Mouse (Mus musculus) hindbrain, embryonic 15.5 days (tissue): Measurements from ENCODE around the gene Rere. TPM values are rescaled to one million over a fixed set of nuclear protein-coding genes. Genes with fewer than 3 reads are reported as not detected.

Source experiments
- ATAC-seq: fragments of 200-750 bp; cut with Nextera tagmentation; 2 replicates; pipeline ENCODE4 v1.8.0; 2017; ENCODE audit warnings: low read depth, moderate number of reproducible peaks, moderate TSS enrichment; ENCODE audit not compliant: low FRiP score
- H3K27ac ChIP-seq: fragments of 300-500 bp; sonication (generic); replicated peaks from 2 replicates; pipeline ENCODE4 v1.5.1; 2015; ENCODE audit warnings: mild to moderate bottlenecking, inconsistent platforms
- H3K27me3 ChIP-seq: fragments of 300-500 bp; sonication (generic); 2 replicates; pipeline ENCODE4 v1.6.1; 2015; ENCODE audit warnings: control low read depth, inconsistent platforms
- H3K36me3 ChIP-seq: fragments of 300-500 bp; sonication (generic); 2 replicates; pipeline ENCODE4 v1.6.1; 2015; ENCODE audit warnings: control low read depth, inconsistent platforms
- H3K4me1 ChIP-seq: fragments of 300-500 bp; sonication (generic); replicated peaks from 2 replicates; pipeline ENCODE4 v1.6.1; 2015; ENCODE audit warnings: control low read depth, inconsistent platforms
- H3K4me2 ChIP-seq: fragments of 300-500 bp; sonication (generic); 2 replicates; pipeline ENCODE4 v1.6.1; 2015; ENCODE audit warnings: moderate library complexity, mild to moderate bottlenecking, inconsistent platforms
- H3K4me3 ChIP-seq: fragments of 300-500 bp; sonication (generic); 2 replicates; pipeline ENCODE4 v1.5.1; 2015; ENCODE audit warnings: mild to moderate bottlenecking, inconsistent platforms
- H3K9ac ChIP-seq: fragments of 300-500 bp; sonication (generic); 2 replicates; pipeline ENCODE4 v1.6.1; 2015; ENCODE audit warnings: inconsistent platforms
- H3K9me3 ChIP-seq: fragments of 300-500 bp; sonication (generic); 2 replicates; pipeline ENCODE4 v1.6.1; 2016; ENCODE audit warnings: control low read depth, inconsistent platforms
- WGBS: fragments of 180-500 bp; shearing (Covaris S2); methylation state at CpG from one replicate; pipeline ENCODE4 v1.1.7; 2015; 5-methylcytosine and 5-hydroxymethylcytosine counted together
- polyA plus RNA-seq: library from polyadenylated mRNA; unstranded; fragments of >200 nt; fragmentation: Nextera tagmentation; extraction: Ambion mirVana; gene quantifications from 2 replicates; pipeline ENCODE4 v1.2.1, GENCODE M21; 2015

Rere gene
- polyA plus RNA-seq, 1 experiment from 2014 or later = 32.5 TPM

DNA sequence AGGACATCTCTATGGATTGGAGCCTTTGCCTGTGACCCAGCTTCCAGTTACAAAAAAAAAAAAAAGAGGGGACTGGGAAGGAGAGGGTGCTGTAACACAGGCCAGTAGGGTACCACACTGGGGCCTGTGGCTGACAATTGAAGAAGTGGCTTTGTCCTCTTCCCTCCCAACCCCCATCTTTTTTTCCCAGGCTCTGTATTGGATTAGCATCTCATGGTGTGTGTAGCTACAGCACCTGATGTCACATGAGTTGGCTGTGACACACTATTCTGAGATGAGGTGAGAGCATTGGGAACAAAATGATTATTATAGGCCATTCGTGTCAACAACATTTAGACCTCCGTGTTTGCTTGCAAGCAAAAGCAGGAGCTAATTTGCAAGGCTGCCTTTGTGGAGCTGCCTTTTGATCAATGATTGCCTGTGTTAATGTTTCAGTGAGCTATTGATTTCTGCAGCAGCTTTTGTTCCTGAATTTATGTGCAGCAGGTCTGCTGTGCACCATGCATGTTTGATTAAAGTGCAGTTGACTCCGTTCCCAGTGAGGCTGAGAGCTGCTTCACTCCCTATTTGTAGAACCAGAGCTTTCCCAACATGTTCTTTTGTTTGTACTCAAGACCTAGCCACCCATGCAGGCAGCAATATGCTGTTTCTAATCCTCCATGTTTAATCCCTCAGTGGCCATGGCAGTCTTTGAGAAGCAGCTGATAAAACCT lies 325.2 kb downstream of the Rere start:
- Histone ChIP-seq H3K36me3 (no peaks in the 10 kb centered on the region), H3K9ac (no peak overlapping the region), H3K27me3 (no peaks in the 10 kb centered on the region), H3K4me2 (no peak overlapping the region), H3K9me3 (no peaks in the 10 kb centered on the region), H3K4me3 (no peak overlapping the region), H3K27ac (peak overlapping the region; percentile 82), H3K4me1 (peaks cover 50% of the 10 kb centered on the region)
- WGBS = 23% methylated on average over 3 of the region's 3 CpGs
- ATAC-seq = peak; percentile 60

DNA sequence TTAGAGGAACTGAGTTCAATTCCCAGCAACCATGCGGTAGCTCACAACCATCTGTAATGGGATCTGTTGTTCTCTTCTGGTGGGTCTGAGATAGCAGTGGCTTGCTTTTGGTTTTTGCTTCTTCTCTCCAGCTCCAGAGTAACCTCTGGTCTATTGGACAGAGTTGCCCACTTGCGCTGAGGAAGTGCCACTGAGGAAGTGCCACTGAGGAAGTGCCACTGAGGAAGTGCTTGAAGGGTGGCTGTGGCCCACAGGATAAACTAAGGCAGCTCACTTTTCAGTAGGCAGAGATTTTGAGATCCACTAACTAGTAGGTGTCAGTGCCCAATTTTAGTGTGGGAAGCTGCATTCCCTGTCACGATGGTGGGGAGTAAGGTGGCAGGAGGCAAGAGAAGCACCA lies 327.2 kb downstream of the Rere start:
- H3K36me3 ChIP-seq = peaks cover 18% of the 10 kb centered on the region
- WGBS = 98% methylated on average over 3 of the region's 3 CpGs
- no peak overlapping the region for H3K4me2 ChIP-seq
- ATAC-seq = no peak
- H3K4me1 ChIP-seq = peaks cover 39% of the 10 kb centered on the region
- H3K4me3 ChIP-seq = no peak overlapping the region
- no peaks in the 10 kb centered on the region for H3K27me3 ChIP-seq
- H3K9me3 ChIP-seq = no peaks in the 10 kb centered on the region
- no peak overlapping the region for H3K27ac ChIP-seq
- H3K9ac ChIP-seq = no peak overlapping the region

DNA sequence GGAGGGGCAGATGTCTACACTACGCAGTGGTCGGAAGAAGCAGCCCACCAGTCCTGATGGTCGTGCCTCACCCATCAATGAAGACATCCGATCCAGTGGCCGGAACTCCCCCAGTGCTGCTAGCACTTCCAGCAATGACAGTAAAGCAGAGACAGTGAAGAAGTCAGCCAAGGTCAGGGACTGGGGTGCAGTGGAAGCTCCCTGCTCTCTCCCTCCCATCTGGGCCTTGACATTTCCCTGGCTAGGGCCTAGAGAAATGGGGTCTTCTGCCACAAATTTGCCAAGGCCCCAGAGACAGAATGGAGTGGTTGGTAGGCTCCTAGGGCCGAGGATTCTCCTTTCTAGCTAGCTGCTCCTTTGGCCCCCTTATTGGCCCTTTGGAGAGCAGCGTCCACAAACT lies 332.3 kb downstream of the Rere start:
- Histone ChIP-seq H3K27ac (no peak overlapping the region), H3K4me1 (0 out of 2 replicates have a peak, but pooled peaks cover 3% of the 10 kb centered on the region), H3K9me3 (no peaks in the 10 kb centered on the region), H3K27me3 (no peaks in the 10 kb centered on the region), H3K4me3 (no peak overlapping the region), H3K4me2 (no peak overlapping the region), H3K36me3 (peaks cover 58% of the 10 kb centered on the region), H3K9ac (no peak overlapping the region)
- 91% methylated on average over 7 of the region's 7 CpGs for WGBS
- ATAC-seq = no peak

DNA sequence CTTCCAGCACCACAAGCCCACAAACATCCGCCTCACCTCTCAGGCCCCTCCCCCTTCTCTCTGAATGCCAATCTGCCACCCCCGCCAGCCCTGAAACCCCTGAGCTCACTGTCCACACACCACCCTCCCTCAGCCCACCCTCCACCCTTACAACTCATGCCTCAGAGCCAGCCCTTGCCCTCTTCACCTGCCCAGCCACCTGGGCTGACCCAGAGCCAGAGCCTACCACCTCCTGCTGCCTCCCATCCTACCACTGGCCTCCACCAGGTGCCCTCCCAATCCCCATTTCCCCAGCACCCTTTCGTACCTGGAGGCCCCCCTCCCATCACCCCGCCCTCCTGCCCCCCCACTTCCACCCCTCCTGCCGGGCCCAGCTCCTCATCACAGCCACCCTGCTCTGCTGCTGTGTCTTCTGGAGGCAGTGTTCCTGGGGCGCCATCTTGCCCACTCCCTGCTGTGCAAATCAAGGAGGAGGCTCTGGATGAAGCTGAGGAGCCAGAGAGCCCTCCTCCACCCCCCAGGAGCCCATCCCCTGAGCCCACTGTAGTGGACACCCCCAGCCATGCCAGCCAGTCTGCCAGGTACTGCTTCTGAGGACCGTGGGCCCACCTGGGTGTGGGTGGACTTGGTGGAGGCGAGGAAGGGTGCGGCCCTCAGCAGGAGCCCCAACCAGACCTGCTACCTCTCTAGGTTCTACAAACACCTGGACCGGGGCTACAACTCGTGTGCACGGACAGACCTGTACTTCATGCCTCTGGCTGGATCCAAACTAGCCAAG lies 334.0 kb downstream of the Rere start:
- ATAC-seq = 0 out of 2 replicates have a peak, but pooled peaks have one; percentile 2
- peaks cover 68% of the 10 kb centered on the region for H3K36me3 ChIP-seq
- no peak overlapping the region for H3K4me3 ChIP-seq
- H3K4me2 ChIP-seq = no peak overlapping the region
- no peaks in the 10 kb centered on the region for H3K9me3 ChIP-seq
- peak overlapping the region; percentile 17; the same call in 1 of the 2 replicates for H3K27ac ChIP-seq
- no peaks in the 10 kb centered on the region for H3K27me3 ChIP-seq
- no peak overlapping the region for H3K9ac ChIP-seq
- 0 out of 2 replicates have a peak, but pooled peaks cover 3% of the 10 kb centered on the region for H3K4me1 ChIP-seq
- 88% methylated on average over 12 of the region's 12 CpGs for WGBS

DNA sequence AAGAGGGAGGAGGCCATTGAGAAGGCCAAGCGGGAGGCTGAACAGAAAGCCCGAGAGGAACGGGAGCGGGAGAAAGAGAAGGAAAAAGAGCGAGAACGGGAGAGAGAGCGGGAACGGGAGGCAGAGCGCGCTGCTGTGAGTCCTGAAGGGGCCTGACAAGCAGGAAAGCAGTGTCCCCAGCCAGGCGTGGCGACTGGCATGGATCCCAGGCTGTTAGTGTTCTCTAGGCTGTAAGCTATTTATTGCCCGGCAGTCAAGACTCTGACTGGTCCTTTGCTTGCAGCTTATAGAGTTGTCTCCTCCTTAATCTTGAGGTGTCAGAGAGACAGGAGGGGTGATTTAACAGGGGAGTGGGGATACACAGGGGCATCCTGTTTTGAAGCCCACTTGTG lies 334.6 kb downstream of the Rere start:
- ATAC-seq = no peak

DNA sequence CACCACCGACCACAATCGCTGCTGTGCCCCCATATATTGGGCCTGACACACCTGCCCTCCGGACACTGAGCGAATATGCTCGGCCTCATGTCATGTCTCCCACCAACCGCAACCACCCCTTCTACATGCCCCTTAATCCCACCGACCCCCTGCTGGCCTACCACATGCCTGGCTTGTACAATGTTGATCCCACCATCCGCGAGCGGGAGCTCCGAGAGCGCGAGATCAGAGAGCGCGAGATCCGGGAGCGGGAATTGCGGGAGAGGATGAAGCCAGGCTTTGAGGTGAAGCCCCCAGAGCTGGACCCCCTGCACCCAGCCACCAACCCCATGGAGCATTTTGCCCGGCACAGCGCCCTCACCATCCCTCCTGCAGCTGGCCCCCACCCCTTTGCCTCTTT lies 335.4 kb downstream of the Rere start:
- Histone ChIP-seq H3K27me3 (no peaks in the 10 kb centered on the region), H3K4me2 (no peak overlapping the region), H3K4me3 (no peak overlapping the region), H3K9me3 (no peaks in the 10 kb centered on the region), H3K36me3 (peaks cover 67% of the 10 kb centered on the region), H3K27ac (0 out of 2 replicates have a peak overlapping the region, but pooled peaks have one; percentile 8), H3K4me1 (0 out of 2 replicates have a peak, but pooled peaks cover 3% of the 10 kb centered on the region), H3K9ac (no peak overlapping the region)
- ATAC-seq = no peak
- 96% methylated on average over 20 of the region's 20 CpGs for WGBS

More for the DNA sequence above, 334.6 kb downstream of the Rere start:
- no peaks in the 10 kb centered on the region for H3K27me3 ChIP-seq
- peak overlapping the region; percentile 17; the same call in 1 of the 2 replicates for H3K27ac ChIP-seq
- no peak overlapping the region for H3K9ac ChIP-seq
- H3K4me2 ChIP-seq = no peak overlapping the region
- no peaks in the 10 kb centered on the region for H3K9me3 ChIP-seq
- 0 out of 2 replicates have a peak, but pooled peaks cover 3% of the 10 kb centered on the region for H3K4me1 ChIP-seq
- peaks cover 68% of the 10 kb centered on the region for H3K36me3 ChIP-seq
- H3K4me3 ChIP-seq = no peak overlapping the region
- 75% methylated on average over 13 of the region's 13 CpGs for WGBS

DNA sequence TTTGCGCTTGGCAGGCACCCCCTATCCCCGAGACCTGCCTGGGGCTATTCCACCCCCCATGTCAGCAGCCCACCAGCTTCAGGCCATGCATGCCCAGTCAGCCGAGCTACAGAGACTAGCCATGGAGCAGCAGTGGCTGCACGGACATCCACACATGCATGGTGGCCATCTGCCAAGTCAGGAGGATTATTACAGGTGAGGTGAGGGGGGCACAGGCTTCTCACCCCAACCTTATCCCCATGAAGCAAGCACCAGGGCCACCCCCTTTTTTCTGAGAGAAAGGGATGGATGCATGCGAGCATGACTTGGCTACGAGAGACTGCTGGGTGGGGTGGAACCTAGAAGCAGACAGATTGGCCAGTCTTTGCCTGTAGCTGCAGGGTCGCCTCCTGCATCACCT lies 337.6 kb downstream of the Rere start:
- Histone ChIP-seq H3K36me3 (peaks cover 54% of the 10 kb centered on the region), H3K27ac (no peak overlapping the region)
- WGBS = 81% methylated on average over 7 of the region's 7 CpGs

DNA sequence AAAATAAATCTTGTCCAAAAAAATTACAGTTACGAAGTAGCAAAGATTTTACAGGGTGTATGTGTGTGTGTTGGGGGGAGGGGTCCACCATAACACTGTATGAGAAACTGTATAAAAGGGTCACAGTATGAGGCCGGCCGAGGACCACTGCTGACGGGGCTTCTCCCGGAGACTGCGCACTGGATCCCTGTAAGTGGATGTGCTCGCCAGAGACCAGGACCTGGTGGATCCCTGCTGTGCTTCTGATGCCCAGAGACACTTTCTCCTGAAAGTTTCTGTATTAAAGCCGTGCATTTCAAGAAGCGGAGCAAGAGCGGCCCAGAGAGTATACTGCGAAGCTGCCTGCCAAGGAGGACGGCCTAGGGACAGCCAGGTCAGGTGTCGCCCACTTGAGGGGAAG lies 341.2 kb downstream of the Rere start:
- no peak for ATAC-seq
- H3K36me3 ChIP-seq = peaks cover 20% of the 10 kb centered on the region
- no peak overlapping the region for H3K9ac ChIP-seq
- H3K4me1 ChIP-seq = peaks cover 4% of the 10 kb centered on the region; the same call in 1 of the 2 replicates
- no peaks in the 10 kb centered on the region for H3K9me3 ChIP-seq
- H3K27ac ChIP-seq = no peak overlapping the region
- 87% methylated on average over 13 of the region's 13 CpGs for WGBS
- H3K27me3 ChIP-seq = no peaks in the 10 kb centered on the region
- no peak overlapping the region for H3K4me2 ChIP-seq
- no peak overlapping the region for H3K4me3 ChIP-seq

More for the DNA sequence above, 337.6 kb downstream of the Rere start:
- H3K4me3 ChIP-seq = no peak overlapping the region
- 0 out of 2 replicates have a peak, but pooled peaks cover 3% of the 10 kb centered on the region for H3K4me1 ChIP-seq
- no peak overlapping the region for H3K9ac ChIP-seq
- no peak for ATAC-seq
- no peaks in the 10 kb centered on the region for H3K9me3 ChIP-seq
- no peaks in the 10 kb centered on the region for H3K27me3 ChIP-seq
- H3K4me2 ChIP-seq = no peak overlapping the region

DNA sequence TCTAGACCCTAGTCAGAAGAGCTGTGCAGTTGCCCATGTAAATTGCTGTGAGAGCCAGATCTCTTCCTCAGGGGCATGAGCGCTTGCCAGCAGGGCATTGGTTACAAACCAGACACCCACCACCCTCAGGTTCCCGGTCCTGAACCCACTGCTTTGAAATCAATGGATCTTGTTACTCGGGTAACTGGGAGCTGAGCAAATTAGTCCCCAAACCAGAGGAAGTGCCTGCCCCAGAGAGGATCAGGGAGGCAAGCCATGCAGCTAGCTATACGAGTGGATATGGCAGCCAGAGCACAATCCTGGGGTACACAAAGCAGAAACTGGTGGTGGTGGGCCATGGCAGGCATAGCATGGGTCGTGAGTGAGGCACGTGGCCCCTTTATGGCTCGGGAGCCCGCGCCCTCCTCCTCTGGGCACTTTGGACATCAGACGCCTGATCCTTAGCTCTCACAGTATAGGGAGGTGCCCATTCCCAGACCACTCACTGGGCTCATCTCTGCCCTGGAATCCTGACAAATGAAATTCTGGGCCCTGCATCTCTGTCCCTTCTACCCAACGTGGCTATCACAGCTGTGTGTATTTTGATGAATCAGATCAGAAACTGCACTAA lies 342.9 kb downstream of the Rere start:
- WGBS = 66% methylated on average over 11 of the region's 11 CpGs
- H3K27ac ChIP-seq = no peak overlapping the region

DNA sequence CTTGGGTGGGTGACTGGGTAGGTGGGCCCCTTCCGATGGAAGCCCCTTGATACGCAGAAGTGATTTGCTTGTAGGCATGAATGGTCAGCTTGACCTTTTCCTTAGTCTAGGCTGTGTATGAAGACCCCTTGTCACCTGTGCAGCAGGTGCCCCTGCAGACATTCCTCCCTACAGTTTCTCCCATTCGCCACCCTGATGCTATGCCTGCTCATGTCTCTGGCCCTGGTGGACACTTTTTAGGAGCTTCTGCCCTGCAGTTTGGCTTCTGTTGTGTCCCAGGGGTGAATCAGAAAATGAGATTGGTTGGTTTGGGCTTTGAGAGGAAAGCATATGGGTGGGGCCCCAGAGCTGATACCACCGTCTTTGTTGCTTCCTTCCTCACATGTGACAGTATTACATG lies 343.5 kb downstream of the Rere start:
- Histone ChIP-seq H3K4me1 (peaks cover 4% of the 10 kb centered on the region; the same call in 1 of the 2 replicates), H3K4me3 (no peak overlapping the region), H3K36me3 (peaks cover 8% of the 10 kb centered on the region), H3K9me3 (no peaks in the 10 kb centered on the region), H3K4me2 (no peak overlapping the region), H3K27ac (no peak overlapping the region), H3K27me3 (no peaks in the 10 kb centered on the region), H3K9ac (no peak overlapping the region)
- WGBS = 83% methylated on average over 4 of the region's 4 CpGs
- no peak for ATAC-seq

More for the DNA sequence above, 342.9 kb downstream of the Rere start:
- H3K4me3 ChIP-seq = no peak overlapping the region
- H3K27me3 ChIP-seq = no peaks in the 10 kb centered on the region
- peaks cover 4% of the 10 kb centered on the region; the same call in 1 of the 2 replicates for H3K4me1 ChIP-seq
- H3K4me2 ChIP-seq = no peak overlapping the region
- no peak for ATAC-seq
- H3K9me3 ChIP-seq = no peaks in the 10 kb centered on the region
- no peak overlapping the region for H3K9ac ChIP-seq
- H3K36me3 ChIP-seq = peaks cover 11% of the 10 kb centered on the region

DNA sequence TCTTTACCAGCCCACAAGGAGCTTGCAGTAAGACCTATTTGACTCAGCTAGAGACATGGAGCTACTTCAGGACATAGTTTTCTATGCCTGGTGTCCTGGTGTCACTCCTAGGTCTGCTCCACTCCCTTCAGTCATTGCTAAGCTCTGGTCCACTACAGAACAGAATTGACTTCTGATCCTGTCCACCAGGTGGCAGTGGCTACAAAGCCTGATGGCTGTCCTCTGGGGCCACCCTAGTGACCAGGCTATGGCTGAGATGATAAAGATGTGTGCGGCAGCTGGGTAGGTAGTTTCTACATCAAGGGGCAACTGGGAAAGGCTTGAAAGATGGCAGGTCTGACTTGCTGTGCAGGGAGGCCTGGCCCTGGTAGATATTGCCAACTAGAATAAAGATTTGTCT lies 344.0 kb downstream of the Rere start:
- H3K9me3 ChIP-seq = no peaks in the 10 kb centered on the region
- peak; percentile 68; the same call in 1 of the 2 replicates for ATAC-seq
- H3K27me3 ChIP-seq = no peaks in the 10 kb centered on the region
- no peak overlapping the region for H3K27ac ChIP-seq
- H3K4me3 ChIP-seq = no peak overlapping the region
- no peak overlapping the region for H3K9ac ChIP-seq
- H3K36me3 ChIP-seq = peaks cover 11% of the 10 kb centered on the region
- no peak overlapping the region for H3K4me2 ChIP-seq
- WGBS = 31% methylated on average over 1 of the region's 1 CpGs
- peaks cover 4% of the 10 kb centered on the region; the same call in 1 of the 2 replicates for H3K4me1 ChIP-seq
